Mouse (Mus musculus) lung, adult 2 months (tissue): ENCODE measurements at regions not wholly inside any gene's neighbourhood (a gene's known extent, or its start where the extent isn't known, plus 50 kb on each side); places are given as distances from the start of the nearest gene placed in this dataset.

Experiments
- CTCF ChIP-seq: fragments of 200-500 bp; IDR thresholded peaks from 2 replicates; pipeline ENCODE4 v1.5.1; 2011; ENCODE audit warnings: mild to moderate bottlenecking, low read length, control low read depth; ENCODE audit not compliant: insufficient read depth
- POLR2A ChIP-seq: fragments of 200-500 bp; IDR thresholded peaks from 2 replicates; pipeline ENCODE4 v1.6.1; 2011; ENCODE audit warnings: low read depth, mild to moderate bottlenecking, control low read depth, low read length, borderline replicate concordance; ENCODE audit errors: extremely low read depth

DNA sequence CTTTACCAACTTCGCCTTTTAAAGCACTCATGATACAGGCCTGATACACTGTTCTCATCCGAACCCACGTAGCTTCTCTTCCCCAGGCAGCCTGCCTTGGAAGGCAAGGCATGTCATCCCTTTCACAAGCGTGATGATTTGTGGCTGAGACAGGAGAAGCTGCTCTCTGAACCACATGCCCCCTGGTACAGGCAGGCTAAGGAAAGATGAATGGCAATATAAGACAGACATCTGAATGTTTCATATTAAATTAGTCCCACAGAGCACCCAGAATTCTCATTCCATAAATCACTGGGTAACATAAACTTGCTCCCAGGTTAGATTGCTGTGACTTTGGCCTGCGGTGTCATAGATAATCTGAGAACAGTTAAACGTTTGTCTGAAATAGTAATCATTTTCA lies 280.9 kb upstream of the Mpped2 start:
- TF ChIP-seq CTCF = no peak
- TF ChIP-seq POLR2A = no peak
